Mouse (Mus musculus): ENCODE measurements around the gene Katnb1. TPM values are rescaled to one million over a fixed set of nuclear protein-coding genes. Genes with fewer than 3 reads are reported as not detected.

Katnb1 gene
- polyA plus RNA-seq, 1 experiment: 16.5 TPM

DNA sequence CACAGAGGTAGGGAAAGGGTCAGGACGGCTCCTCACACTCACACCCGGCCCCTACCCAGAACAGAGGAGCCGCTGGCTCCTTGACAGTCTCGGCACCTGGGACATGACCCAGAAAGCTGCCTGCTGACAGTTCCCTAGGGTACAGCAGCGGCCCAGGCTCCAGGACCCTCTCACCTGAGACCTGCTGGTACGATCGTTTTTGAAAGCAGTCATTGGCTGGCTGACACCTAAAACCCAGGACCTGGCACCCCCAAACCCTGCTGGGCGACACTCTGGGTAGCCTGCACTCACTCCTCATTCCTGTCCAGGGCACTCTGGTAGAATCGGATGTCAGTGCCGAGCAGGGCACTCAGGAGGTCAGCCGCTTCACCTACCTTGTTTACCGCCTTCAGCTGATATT is 56.2 kb downstream of the Katnb1 start:
- DNase-seq (ENCODE audit: low read depth, low spot score): no peak
- 44% methylated on average over 12 of the region's 12 CpGs for whole genome bisulfite sequencing

- no peak for DNase-seq (ENCODE audit: low read depth, low spot score)
- 17% methylated on average over 28 of the region's 28 CpGs for WGBS
These were observed 56.7 kb downstream of the Katnb1 start for GRCm38 (mm10) chr8:95137641-95138098.

GRCm38 (mm10) chr8:95138341-95139050 is 57.5 kb downstream of the Katnb1 start:
- 41% methylated on average over 6 of the region's 6 CpGs for WGBS
- no peak for DNase-seq (ENCODE audit: low read depth, low spot score)

- DNase-seq (ENCODE audit: low read depth, low spot score): no peak
- 54% methylated on average over 1 of the region's 1 CpGs for WGBS
These were observed 58.0 kb downstream of the Katnb1 start for GRCm38 (mm10) chr8:95139051-95139365.

GRCm38 (mm10) chr8:95140555-95140954 is 59.6 kb downstream of the Katnb1 start:
- 64% methylated on average over 5 of the region's 5 CpGs for WGBS
- DNase-seq (ENCODE audit: low read depth, low spot score): no peak

DNA sequence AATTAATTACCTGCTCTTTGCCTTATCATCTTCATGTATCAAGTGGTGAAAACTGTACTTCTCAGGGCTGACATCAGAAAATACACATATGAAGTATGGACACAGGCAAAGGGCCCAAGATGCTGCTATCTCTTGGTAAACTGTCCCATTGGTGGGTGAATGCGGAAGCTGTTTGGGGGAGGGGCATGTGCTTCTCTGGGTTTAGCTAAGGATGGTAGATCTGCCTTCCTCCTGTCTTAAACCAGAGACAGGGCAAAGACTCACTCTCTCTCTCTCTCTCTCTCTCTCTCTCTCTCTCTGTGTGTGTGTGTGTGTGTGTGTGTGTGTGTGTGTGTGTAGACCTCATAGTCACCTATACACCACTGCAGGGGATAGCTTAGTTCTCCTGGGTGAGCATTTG is 60.0 kb downstream of the Katnb1 start:
- WGBS: 91% methylated on average over 1 of the region's 1 CpGs
- DNase-seq (ENCODE audit: low read depth, low spot score): no peak

DNA sequence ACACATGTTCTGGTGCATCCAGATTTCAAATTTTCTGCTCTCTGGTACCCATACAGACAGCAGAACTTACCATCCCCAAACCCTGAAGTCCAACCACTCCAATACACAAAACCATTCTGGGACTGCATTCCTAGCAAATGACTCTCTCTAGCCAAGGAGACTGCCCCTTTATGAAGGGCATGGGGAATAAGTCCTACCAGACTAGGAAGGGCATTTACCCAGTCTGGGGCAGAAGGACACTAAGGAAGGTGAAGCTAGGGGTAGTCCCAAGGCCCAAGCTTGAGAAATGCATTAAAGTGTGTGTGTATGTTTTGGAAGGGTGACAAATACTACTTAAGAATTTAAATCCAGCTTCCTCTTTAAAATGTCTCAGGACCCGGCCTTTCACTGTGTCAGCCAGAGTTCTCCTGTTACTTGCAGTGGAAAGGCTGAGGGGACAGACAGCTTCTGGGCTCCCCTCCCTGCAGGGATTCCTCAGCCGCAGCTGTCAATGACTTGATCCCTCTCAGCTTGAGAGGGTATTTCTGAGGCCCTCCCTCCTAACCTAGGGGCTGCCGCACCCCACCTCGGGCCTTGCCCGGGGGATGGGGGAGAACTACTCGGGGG is 60.6 kb downstream of the Katnb1 start:
- DNase-seq (ENCODE audit: low read depth, low spot score): no peak
- WGBS: 4% methylated on average over 6 of the region's 6 CpGs

GRCm38 (mm10) chr8:95142075-95142831 is 61.3 kb downstream of the Katnb1 start:
- under 1% methylated on average over 47 of the region's 66 CpGs for WGBS
- DNase-seq (ENCODE audit: low read depth, low spot score): no peak

GRCm38 (mm10) chr8:95142985-95143804 is 62.2 kb downstream of the Katnb1 start:
- no peak for DNase-seq (ENCODE audit: low read depth, low spot score)
- WGBS: 22% methylated on average over 17 of the region's 17 CpGs

- 34% methylated on average over 6 of the region's 6 CpGs for WGBS
- DNase-seq (ENCODE audit: low read depth, low spot score): no peak
These were observed 63.0 kb downstream of the Katnb1 start for GRCm38 (mm10) chr8:95143805-95144630.

DNA sequence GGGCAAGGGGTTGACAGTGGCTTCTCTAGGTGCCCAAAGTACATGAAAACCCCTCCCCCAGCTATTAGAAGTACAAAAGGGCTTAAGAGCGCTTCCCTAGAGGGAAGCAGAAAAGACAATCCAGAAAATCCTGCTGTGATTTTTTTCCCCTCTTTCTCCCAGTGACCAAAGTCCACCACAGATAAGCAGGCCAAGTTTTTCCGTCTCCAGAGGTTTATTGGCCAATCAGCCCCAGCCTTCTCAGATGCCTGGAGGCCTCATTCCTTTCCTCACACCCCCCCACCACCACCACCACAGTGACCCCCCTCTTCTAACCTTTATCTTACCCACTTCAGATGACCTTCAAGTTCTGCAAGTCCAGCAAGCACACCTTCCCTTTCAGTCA is 63.6 kb downstream of the Katnb1 start:
- DNase-seq (ENCODE audit: low read depth, low spot score): no peak

DNA sequence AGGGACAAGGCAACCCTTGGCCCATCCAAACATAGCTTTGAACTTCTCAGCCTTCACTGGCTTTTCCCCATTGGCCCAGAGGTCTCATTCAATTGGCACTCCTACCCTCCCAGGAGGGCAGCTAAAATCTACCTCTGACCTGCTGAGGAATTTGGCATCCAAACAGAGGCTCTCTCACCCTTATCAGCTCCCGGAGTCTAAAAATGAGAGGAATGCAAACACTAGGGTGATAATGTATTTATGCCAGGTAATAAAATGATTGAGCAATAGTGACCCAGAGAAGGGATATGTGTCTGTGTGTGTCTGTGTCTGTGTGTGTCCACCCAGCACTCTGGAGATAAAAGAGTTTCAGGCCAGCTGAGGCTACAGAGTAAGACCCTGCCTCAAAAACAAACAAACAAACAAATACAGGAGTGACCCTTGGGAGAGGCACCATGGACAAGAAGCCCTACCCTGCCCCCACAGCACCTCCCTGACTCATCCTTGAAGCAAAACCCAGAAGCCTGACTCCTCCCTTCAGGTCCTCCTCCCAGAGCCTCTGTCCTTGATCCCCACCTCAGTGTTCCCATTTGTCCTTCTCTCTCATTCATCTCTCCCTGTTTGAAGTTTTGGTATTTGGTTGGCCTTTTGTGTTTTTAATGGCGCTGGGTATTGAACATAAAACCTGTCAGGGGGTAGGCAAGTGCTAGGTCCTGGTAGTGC is 65.2 kb downstream of the Katnb1 start:
- 48% methylated on average over 2 of the region's 2 CpGs for WGBS
- no peak for DNase-seq (ENCODE audit: low read depth, low spot score)

More for the DNA sequence above, 63.6 kb downstream of the Katnb1 start:
- WGBS: 40% methylated on average over 2 of the region's 2 CpGs

DNA sequence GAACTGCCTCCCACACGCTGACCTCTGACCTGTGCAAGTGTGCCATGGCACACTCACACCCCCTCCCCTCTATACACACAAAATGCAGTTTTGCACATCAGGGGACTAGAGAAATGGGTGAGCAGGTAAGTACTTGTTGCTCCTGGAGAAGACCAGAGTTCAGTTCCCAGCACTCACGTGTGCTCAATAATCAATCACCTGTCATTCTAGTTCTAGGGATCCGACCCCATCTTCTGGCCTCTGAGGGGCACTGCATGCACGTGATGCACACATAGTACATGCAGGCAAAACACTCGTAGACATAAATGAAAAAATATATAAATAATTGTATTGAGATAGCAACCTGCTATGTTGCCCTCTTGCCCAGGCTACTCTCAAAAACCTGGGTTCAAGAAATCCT is 65.9 kb downstream of the Katnb1 start:
- DNase-seq (ENCODE audit: low read depth, low spot score): no peak
- 91% methylated on average over 5 of the region's 5 CpGs for WGBS

- whole genome bisulfite sequencing: 26% methylated on average over 10 of the region's 10 CpGs
- DNase-seq (ENCODE audit: low read depth, low spot score): no peak
These were observed 68.4 kb downstream of the Katnb1 start for GRCm38 (mm10) chr8:95149426-95149825.

GRCm38 (mm10) chr8:95150608-95151007 is 69.6 kb downstream of the Katnb1 start:
- WGBS: 92% methylated on average over 3 of the region's 3 CpGs
- no peak for DNase-seq (ENCODE audit: low read depth, low spot score)

All from large intestine, adult 2 months (tissue).